Mouse (Mus musculus) activated CD4-positive, CD25-positive, alpha-beta regulatory T cell, adult 4 months (primary cell): ENCODE results near the gene Ecm1. TPM values are rescaled to one million over a fixed set of nuclear protein-coding genes. Genes with fewer than 3 reads are reported as not detected.

Experiments used
- ATAC-seq: one replicate; pipeline ENCODE4 v1.8.0; 2017
- polyA plus RNA-seq, 2 experiments: library from polyadenylated mRNA; unstranded; fragments of 100-300 nt; shearing (Covaris generic); gene quantifications; one replicate each; pipeline ENCODE4 v1.2.1; 2017

Gene Ecm1
- polyA plus RNA-seq, 2 experiments from 2014 or later, result 115 to 149 TPM

- ATAC-seq, result no peak
These were observed 12.5 kb downstream of the Ecm1 start for GRCm38 (mm10) chr3:95726696-95727358.

- ATAC-seq, result no peak
These were observed 13.5 kb downstream of the Ecm1 start for GRCm38 (mm10) chr3:95725863-95726262.

GRCm38 (mm10) chr3:95722386-95722785, 17.0 kb downstream of the Ecm1 start:
- ATAC-seq, result peak; percentile 85

- no peak for ATAC-seq
These were observed 21.2 kb downstream of the Ecm1 start for GRCm38 (mm10) chr3:95718153-95718552.

GRCm38 (mm10) chr3:95716075-95716474, 23.3 kb downstream of the Ecm1 start:
- ATAC-seq, result no peak

- ATAC-seq, result peak; percentile 47
These were observed 29.4 kb downstream of the Ecm1 start for GRCm38 (mm10) chr3:95709967-95710366.

- peak; percentile 63 for ATAC-seq
These were observed 30.3 kb downstream of the Ecm1 start for GRCm38 (mm10) chr3:95709044-95709443.

GRCm38 (mm10) chr3:95707497-95707896, 31.9 kb downstream of the Ecm1 start:
- peak; percentile 74 for ATAC-seq

GRCm38 (mm10) chr3:95706273-95706672, 33.1 kb downstream of the Ecm1 start:
- ATAC-seq, result no peak

- no peak for ATAC-seq
These were observed 34.8 kb downstream of the Ecm1 start for GRCm38 (mm10) chr3:95704612-95705011.

GRCm38 (mm10) chr3:95703276-95703675, 36.1 kb downstream of the Ecm1 start:
- ATAC-seq, result no peak

- no peak for ATAC-seq
These were observed 37.4 kb downstream of the Ecm1 start for GRCm38 (mm10) chr3:95701877-95702540.

- ATAC-seq, result no peak
These were observed 38.3 kb downstream of the Ecm1 start for GRCm38 (mm10) chr3:95701085-95701484.

- no peak for ATAC-seq
These were observed 39.1 kb downstream of the Ecm1 start for GRCm38 (mm10) chr3:95700233-95700681.

GRCm38 (mm10) chr3:95698286-95698685, 41.1 kb downstream of the Ecm1 start:
- ATAC-seq, result no peak

GRCm38 (mm10) chr3:95696360-95696759, 43.0 kb downstream of the Ecm1 start:
- no peak for ATAC-seq

- ATAC-seq, result no peak
These were observed 43.6 kb downstream of the Ecm1 start for GRCm38 (mm10) chr3:95695796-95696195.

GRCm38 (mm10) chr3:95694808-95695703, 44.3 kb downstream of the Ecm1 start:
- no peak for ATAC-seq

GRCm38 (mm10) chr3:95693821-95694807, 45.3 kb downstream of the Ecm1 start:
- ATAC-seq, result no peak

GRCm38 (mm10) chr3:95692677-95693076, 46.7 kb downstream of the Ecm1 start:
- ATAC-seq, result no peak

GRCm38 (mm10) chr3:95690552-95690951, 48.8 kb downstream of the Ecm1 start:
- ATAC-seq, result peak; percentile 50

GRCm38 (mm10) chr3:95689940-95690339, 49.4 kb downstream of the Ecm1 start:
- ATAC-seq, result no peak
